Mouse (Mus musculus): Measurements from ENCODE around the gene Spata13.

- TF ChIP-seq TAL1 (IDR thresholded peaks at IDR 0.05; ENCODE audit: low read length) (no peak), GATA1 (IDR thresholded peaks at IDR 0.05; ENCODE audit: low read length) (no peak)
Measured at GRCm38 (mm10) chr14:60689768-60690167, 56.0 kb downstream of the Spata13 start.

All from erythroblast, embryonic 14.5 days (primary cell).